Mouse (Mus musculus) lung, adult 18-20 months (tissue): ENCODE data around the gene Gm7951.
"Not testable (repeated sequence)": the region's sequence is repeated elsewhere in the genome, so short reads cannot be mapped to it uniquely, and the experiment has no call there.

ENCODE experiments used
- DNase-seq, 2 experiments: peaks; one replicate each; pipeline ENCODE4 v3.0.0; 2022; ENCODE audit warnings: mixed read lengths in 2 of 2

The Gm7951 gene

DNA sequence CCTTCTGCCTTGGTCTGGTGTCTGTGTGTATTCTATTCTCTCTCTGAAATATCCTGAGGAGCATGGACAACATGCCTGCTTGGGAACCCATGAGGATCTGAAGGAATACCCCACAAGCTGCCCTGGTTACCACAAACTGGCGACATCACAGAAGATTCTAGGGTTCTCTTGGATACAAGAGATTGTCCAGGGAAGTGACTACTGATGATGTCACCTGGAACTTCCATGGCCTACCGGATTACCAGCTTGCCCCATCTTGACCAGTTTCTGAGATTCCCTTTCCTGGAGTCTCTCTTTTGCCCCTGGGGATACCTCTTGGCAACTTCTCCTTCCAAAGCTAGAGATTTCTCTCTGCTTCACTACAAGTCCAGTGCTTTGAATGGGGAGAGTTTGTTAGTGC is at the start of gene Gm7951:
Gm7951 (minus strand) TSS at position 101 of the 400 bp plus-strand sequence.
- not testable (repeated sequence) for DNase-seq

DNA sequence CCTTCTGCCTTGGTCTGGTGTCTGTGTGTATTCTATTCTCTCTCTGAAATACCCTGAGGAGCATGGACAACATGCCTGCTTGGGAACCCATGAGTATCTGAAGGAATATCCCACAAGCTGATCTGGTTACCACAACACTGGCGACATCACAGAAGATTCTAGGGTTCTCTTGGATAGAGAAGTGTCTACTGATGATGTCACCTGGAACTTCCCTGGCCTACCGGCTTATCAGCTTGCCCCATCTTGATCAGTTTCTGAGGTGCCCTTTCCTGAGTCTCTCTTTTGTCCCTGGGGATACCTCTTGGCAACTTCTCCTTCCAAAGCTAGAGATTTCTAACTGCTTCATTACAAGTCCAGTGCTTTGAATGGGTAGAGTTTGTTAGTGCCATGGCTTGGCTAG is 45.4 kb upstream of the Gm7951 start, which contains the start of gene Gm17027:
Gm17027 (minus strand) TSS at position 101 of the 400 bp plus-strand sequence.
- not testable (repeated sequence) for DNase-seq

GRCm38 (mm10) chr14:42134571-42134970 is 17.4 kb upstream of the Gm7951 start:
- DNase-seq = not testable (repeated sequence)

- DNase-seq = not testable (repeated sequence)
Measured at GRCm38 (mm10) chr14:42133806-42134205, 16.6 kb upstream of the Gm7951 start.
